Mouse (Mus musculus) intestine, embryonic 16.5 days (tissue): Measurements from ENCODE around the gene 4933407L21Rik. TPM values are rescaled to one million over a fixed set of nuclear protein-coding genes. Genes with fewer than 3 reads are reported as not detected.

Experiments used
- ATAC-seq: fragments of 200-750 bp; cut with Nextera tagmentation; 2 replicates; pipeline ENCODE4 v1.8.0; 2017; ENCODE audit warnings: moderate TSS enrichment, moderate library complexity
- H3K27ac ChIP-seq: fragments of 300-500 bp; sonication (generic); 2 replicates; pipeline ENCODE4 v1.5.1; 2014; ENCODE audit warnings: mild to moderate bottlenecking, low read length
- H3K27me3 ChIP-seq: fragments of 300-500 bp; sonication (generic); replicated peaks from 2 replicates; pipeline ENCODE4 v1.6.1; 2014; ENCODE audit warnings: low read length, control low read depth, mixed read lengths; ENCODE audit not compliant: control insufficient read depth, insufficient read depth
- H3K36me3 ChIP-seq: fragments of 300-500 bp; sonication (generic); 2 replicates; pipeline ENCODE4 v1.6.1; 2014; ENCODE audit warnings: low read length, control low read depth; ENCODE audit not compliant: control insufficient read depth, insufficient read depth
- H3K4me1 ChIP-seq: fragments of 300-500 bp; sonication (generic); 2 replicates; pipeline ENCODE4 v1.6.1; 2014; ENCODE audit warnings: low read length, control low read depth, mixed read lengths; ENCODE audit not compliant: control insufficient read depth, insufficient read depth
- H3K4me2 ChIP-seq: fragments of 300-500 bp; sonication (generic); 2 replicates; pipeline ENCODE4 v1.6.1; 2014; ENCODE audit warnings: low read depth, low read length, control low read depth
- H3K4me3 ChIP-seq: fragments of 300-500 bp; sonication (generic); 2 replicates; pipeline ENCODE4 v1.5.1; 2014; ENCODE audit warnings: mild to moderate bottlenecking, low read length
- H3K9ac ChIP-seq: fragments of 300-500 bp; sonication (generic); 2 replicates; pipeline ENCODE4 v1.6.1; 2014; ENCODE audit warnings: low read depth, low read length
- H3K9me3 ChIP-seq: fragments of 300-500 bp; sonication (generic); 2 replicates; pipeline ENCODE4 v1.6.1; 2016; ENCODE audit warnings: low read length, control low read depth; ENCODE audit not compliant: control insufficient read depth
- WGBS: fragments of 180-500 bp; shearing (Covaris S2); extraction: QIAGEN DNeasy Blood & Tissue Kit; methylation state at CpG from one replicate; pipeline ENCODE4 v1.1.7; 2014; 5-methylcytosine and 5-hydroxymethylcytosine counted together
- polyA plus RNA-seq: library from polyadenylated mRNA; unstranded; fragments of >200 nt; fragmentation: Nextera tagmentation; extraction: Ambion mirVana; gene quantifications from 2 replicates; pipeline ENCODE4 v1.2.1, GENCODE M21; 2015

The 4933407L21Rik gene
- polyA plus RNA-seq, result 0.09 and 0.22 TPM in 2 replicates

DNA sequence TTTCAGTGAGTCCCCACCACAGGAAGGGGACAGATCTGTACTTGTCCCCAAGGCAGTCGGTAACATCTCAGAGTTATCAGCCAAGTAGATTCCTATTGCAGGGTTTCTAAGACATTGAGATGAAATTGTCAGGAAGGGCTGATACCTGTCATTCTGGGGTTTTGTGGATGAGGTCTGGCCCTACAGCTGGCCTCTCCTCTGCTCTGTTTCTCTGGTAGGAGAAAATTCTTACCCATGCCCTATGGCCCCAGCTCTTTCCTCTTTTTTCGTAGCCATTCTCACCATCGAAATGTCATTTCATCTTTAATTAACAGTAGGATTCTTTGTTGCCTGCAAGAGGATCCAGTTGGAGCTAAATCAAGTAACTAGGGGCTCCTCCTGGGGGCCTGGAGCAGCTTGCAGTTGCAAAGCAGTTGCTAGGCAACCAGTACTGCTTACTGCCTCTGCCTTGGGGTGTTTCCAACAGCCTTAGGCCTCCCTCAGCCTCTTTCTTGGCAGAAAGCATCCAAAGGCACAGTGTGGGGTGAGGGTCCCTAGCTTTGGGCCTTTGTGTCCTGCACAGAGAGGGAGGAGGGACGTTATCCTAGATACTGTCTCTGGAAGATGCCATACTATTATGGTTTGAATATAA lies at the start of gene 4933407L21Rik:
4933407L21Rik (plus strand) TSS at position 427 of the 631 bp plus-strand sequence.
- WGBS, result 52% methylated on average over 4 of the region's 4 CpGs
- Histone ChIP-seq H3K27ac (no peak within 1 kb of the TSS), H3K9me3 (no peaks in the 10 kb centered on the region), H3K4me1 (peaks cover 9% of the 10 kb centered on the region), H3K27me3 (no peaks in the 10 kb centered on the region), H3K36me3 (no peaks in the 10 kb centered on the region), H3K9ac (no peak within 1 kb of the TSS), H3K4me2 (no peak within 1 kb of the TSS), H3K4me3 (no peak within 1 kb of the TSS)
- peak; percentile 61 for ATAC-seq

DNA sequence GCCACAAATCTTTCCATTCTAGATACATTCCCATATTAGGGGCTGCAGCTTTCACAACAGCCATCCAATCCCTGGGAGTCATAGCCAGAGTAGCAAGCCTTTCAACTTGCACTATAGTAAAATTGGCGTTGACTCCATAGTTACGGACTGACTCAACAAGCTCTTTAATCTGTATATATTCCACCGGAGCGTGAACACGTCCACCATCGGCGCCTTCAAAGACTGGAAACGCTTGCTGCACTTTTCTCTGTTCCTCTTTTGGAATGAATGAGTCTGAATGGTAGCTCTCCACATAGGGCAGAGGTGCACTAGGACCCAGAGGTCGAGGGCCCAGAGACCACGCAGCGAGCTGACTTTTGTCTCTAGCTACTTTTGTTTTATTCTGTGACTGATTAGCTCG lies 46.3 kb upstream of the 4933407L21Rik start:
- Histone ChIP-seq H3K27ac (no peak overlapping the region), H3K36me3 (no peaks in the 10 kb centered on the region), H3K9ac (no peak overlapping the region), H3K4me3 (no peak overlapping the region), H3K4me1 (no peaks in the 10 kb centered on the region), H3K9me3 (peaks cover 4% of the 10 kb centered on the region; the same call in 1 of the 2 replicates), H3K4me2 (no peak overlapping the region), H3K27me3 (no peaks in the 10 kb centered on the region)
- ATAC-seq, result no peak
- WGBS, result 91% methylated on average over 12 of the region's 12 CpGs

DNA sequence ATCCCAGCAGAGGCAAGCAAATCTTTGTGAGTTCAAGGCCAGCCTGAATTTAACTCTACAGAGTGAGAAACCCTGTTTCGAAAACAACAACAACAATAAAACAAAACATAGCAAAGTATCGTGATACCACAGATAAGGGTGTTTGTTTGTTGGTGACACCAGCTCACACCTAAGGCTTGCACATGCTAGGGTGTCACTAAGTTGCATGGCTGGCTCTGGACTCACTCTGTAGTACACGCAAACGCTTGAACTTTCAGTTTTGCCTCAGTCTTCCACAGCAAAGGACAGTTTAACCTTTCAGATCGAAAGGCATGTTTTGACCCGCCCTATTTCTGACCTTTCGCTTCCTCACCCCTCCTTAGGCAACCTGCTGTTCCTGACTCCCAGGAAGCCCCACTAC lies 41.1 kb upstream of the 4933407L21Rik start:
- WGBS, result 87% methylated on average over 7 of the region's 7 CpGs
- Histone ChIP-seq H3K4me1 (no peaks in the 10 kb centered on the region), H3K4me3 (no peak overlapping the region), H3K9me3 (no peaks in the 10 kb centered on the region), H3K4me2 (no peak overlapping the region), H3K9ac (no peak overlapping the region), H3K27ac (no peak overlapping the region), H3K36me3 (no peaks in the 10 kb centered on the region), H3K27me3 (no peaks in the 10 kb centered on the region)
- ATAC-seq, result no peak

DNA sequence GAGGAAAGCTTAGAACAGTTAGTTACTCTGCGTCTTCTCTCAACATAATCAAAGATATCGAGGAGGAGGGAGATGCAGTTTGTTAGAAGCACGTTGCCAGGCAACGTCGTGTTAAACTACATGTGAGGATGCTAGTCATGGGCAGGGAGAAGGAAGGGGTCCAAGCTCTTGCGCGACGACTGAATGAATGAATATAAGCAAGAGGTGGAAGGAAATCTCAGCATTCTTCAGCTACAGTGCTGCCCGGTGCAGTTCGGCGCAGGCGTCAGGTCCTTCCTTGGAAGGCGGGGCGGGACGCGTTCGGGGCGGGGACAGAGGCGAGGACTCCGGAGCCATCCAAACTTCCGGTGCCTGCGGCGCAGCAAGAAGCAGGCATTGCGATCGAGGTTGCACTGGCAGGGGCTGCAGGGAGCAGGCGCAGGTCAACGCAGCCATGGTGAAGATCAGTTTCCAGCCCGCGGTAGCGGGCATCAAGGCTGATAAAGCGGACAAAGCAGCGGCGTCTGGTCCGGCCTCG lies 34.0 kb upstream of the 4933407L21Rik start, which contains the start of gene Itm2c:
Itm2c (plus strand) TSS at position 51 of the 517 bp plus-strand sequence.
- H3K4me2 ChIP-seq, result peak within 1 kb of the TSS; percentile 90
- no peaks in the 10 kb centered on the region for H3K27me3 ChIP-seq
- H3K27ac ChIP-seq, result peak within 1 kb of the TSS; percentile 82
- peak; percentile 90 for ATAC-seq
- 0% methylated on average over 32 of the region's 35 CpGs for WGBS
- no peaks in the 10 kb centered on the region for H3K36me3 ChIP-seq
- peak within 1 kb of the TSS; percentile 85 for H3K9ac ChIP-seq
- H3K4me1 ChIP-seq, result peaks cover 38% of the 10 kb centered on the region
- H3K9me3 ChIP-seq, result no peaks in the 10 kb centered on the region
- H3K4me3 ChIP-seq, result peak within 1 kb of the TSS; percentile 86

DNA sequence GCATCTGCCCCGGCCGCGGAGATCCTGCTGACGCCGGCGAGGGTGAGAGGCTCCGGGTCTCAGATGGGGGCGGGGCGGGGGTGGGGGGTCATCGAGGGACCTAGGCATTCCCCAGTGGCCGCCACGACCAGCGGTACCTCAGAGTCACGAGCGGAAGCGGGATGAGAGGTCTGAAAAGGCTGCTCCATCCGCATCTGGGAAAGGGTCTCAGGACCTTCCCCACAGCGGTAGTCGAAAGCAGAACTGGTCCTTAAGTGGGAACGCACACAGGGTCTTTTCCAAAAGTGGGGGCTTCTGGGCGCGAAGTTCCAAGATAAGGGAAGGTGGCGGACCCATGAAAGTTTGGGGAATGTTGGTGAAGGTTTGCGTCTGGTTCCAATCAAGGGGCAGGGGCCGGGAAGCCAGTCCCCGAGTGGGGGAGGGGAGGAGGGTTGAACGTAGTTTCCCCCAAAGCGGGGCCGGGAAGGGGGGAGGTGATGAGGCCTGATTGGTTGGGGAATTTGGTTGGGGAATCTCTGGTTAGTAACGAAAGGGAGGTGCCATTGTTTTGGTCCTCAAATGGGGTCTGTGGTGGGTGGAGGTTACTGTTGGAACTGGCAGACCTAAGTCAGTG lies 33.4 kb upstream of the 4933407L21Rik start:
- Histone ChIP-seq H3K4me2 (peak overlapping the region; percentile 90), H3K9ac (peak overlapping the region; percentile 85), H3K9me3 (no peaks in the 10 kb centered on the region), H3K4me3 (peak overlapping the region; percentile 86), H3K27me3 (no peaks in the 10 kb centered on the region), H3K27ac (peak overlapping the region; percentile 82), H3K4me1 (peaks cover 42% of the 10 kb centered on the region), H3K36me3 (no peaks in the 10 kb centered on the region)
- ATAC-seq, result peak; percentile 63
- 2% methylated on average over 30 of the region's 30 CpGs for whole genome bisulfite sequencing

DNA sequence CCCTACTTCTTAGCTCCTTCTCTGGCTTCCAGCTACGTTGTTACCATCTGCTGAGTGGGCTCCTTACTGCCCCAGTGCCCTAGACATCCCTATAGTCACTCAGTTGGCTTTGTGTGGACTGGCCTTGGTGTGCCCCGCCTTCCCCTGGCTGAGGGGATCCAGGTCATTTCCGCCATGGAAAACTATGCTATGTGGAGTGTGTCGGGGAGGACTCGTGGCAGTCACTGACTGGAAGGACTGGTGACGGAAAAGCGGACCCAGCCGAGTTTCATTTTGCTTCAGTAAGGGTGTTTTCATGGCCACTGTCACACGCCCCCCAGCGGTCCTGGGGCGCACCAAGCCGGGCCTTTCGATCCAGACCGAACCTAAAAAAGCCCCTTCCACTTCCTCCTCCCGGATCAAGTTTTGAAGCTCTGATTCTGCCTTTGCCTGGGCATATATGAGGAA lies 32.9 kb upstream of the 4933407L21Rik start:
- Histone ChIP-seq H3K27ac (peak overlapping the region; percentile 82), H3K4me1 (peaks cover 48% of the 10 kb centered on the region), H3K36me3 (no peaks in the 10 kb centered on the region), H3K9ac (peak overlapping the region; percentile 85), H3K9me3 (no peaks in the 10 kb centered on the region), H3K4me2 (peak overlapping the region; percentile 90), H3K4me3 (peak overlapping the region; percentile 86), H3K27me3 (no peaks in the 10 kb centered on the region)
- 4% methylated on average over 15 of the region's 15 CpGs for whole genome bisulfite sequencing
- ATAC-seq, result peak; percentile 64

DNA sequence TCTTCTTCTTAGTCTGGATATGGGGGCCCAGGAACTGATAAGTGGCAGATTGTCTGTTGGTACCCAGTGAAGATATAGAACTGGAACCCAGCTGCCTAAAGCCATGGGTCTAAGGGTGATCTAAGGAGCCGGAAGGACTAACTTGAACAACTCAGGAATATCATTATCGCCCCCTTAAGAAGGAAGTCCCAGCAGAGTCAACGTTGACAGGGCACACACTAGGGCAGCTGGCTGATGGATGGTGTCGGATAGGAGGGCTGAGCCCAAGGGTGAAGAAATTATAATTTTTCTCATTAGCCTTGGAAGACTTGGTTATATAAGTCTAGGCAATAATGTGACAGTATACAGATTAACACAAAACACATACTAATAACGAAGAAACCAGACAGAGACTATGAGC lies 32.2 kb upstream of the 4933407L21Rik start:
- Histone ChIP-seq H3K4me2 (peak overlapping the region; percentile 90), H3K27ac (no peak overlapping the region), H3K9ac (peak overlapping the region; percentile 85; the same call in 1 of the 2 replicates), H3K36me3 (no peaks in the 10 kb centered on the region), H3K9me3 (no peaks in the 10 kb centered on the region), H3K27me3 (no peaks in the 10 kb centered on the region), H3K4me1 (peaks cover 54% of the 10 kb centered on the region), H3K4me3 (peak overlapping the region; percentile 86)
- WGBS, result 71% methylated on average over 5 of the region's 5 CpGs
- ATAC-seq, result no peak

DNA sequence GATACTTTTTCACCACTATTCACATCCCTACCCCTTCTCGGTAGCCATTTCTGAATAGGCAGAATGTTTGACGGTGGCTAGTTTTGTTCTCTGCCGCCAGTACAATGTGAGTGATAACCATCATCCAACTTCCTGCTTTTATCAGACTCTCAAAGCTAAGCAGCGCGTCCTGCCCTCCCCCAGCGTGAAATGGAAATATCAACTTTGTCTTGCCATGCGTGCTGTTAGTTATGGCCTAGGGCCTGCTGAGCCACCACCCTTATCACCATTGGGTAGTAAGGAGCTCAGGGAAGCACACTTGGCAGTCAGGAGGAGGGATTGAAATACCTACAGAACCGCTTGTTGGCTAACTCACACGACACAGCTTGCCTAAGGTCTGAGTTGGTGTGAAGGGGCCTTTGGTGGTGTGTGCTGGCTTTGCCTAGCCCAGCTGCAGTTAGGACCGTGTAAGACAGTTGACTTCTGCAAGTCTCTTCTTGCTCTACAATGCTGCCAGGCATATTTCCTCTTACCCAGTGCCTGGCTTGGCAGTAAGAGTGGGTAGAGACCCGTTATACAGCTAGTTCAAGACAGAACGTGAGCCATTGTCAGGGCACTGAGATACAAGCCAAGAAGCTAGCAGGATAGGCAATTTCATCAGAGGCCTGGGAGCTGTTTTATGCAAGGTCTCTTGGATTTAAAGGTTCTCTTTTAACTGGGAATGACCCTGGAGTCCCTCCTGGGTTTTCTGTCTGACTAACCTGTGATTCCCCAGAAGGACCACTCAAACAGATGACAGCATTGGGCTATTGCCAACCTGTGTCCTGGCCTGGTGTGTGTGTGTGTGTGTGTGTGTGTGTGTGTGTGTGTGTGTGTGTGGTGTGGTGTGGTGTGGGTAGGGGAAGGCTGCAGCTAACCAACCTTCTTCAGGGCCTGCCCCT lies 31.2 kb upstream of the 4933407L21Rik start:
- Histone ChIP-seq H3K4me2 (no peak overlapping the region), H3K27me3 (no peaks in the 10 kb centered on the region), H3K9me3 (no peaks in the 10 kb centered on the region), H3K36me3 (no peaks in the 10 kb centered on the region), H3K9ac (0 out of 2 replicates have a peak overlapping the region, but pooled peaks have one; percentile 4), H3K27ac (peak overlapping the region; percentile 21; the same call in 1 of the 2 replicates), H3K4me3 (no peak overlapping the region), H3K4me1 (peaks cover 63% of the 10 kb centered on the region)
- no peak for ATAC-seq
- WGBS, result 62% methylated on average over 12 of the region's 12 CpGs
